In the genomic region with DNA sequence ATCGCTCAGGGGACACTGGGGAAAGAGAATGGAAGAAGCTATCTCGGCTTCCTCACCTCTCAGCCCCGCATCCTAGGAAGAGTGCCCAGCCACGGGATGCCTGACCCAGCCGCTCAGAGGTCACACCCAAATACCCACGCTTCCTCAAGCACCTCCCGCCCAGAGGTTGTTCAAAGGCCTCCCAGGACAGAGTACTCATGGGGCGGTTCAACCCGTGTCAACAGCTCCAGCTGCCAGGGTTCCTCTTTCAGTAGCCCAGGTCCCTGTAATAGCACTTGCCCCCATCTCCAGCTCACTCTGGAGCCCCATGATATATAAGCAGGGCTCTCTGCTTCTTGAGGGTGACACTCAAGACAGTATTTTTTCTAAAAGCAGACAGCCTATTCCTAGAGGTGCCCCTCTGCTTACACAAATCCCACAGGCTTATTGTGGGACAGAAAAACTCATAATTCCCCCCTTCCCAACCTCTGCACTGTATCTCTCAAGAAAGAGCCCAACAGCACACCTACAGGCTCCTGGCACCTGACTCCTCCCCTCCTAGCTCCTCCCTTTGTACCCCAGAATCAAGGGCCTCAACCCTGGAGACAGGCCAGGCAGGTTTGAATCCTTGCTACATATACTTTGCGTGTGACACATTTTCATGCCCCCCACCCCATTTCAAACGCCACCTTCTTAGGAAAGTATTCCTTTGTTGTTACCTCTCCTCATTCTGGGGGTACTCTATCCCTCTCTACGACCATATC, we compare ENCODE assay signal across 8 mouse cellular contexts. TPM values are rescaled to one million over a fixed set of nuclear protein-coding genes. Genes with fewer than 3 reads are reported as not detected.
A peak's percentile ranks its signal among the peaks of the same experiment; 100 is the strongest.
DNase-seq lines count a peak whose midpoint lies in the region; ATAC-seq and TF ChIP-seq lines count a peak whose summit lies in the region.

No protein-coding gene starts in this region.

- DNase-seq in kidney, adult 2 months: peak; percentile 73
- DNase-seq in kidney, postnatal 4 days: no peak
- DNase-seq in liver, embryonic 14.5 days (ENCODE audit: low read depth in 3 of 3, low spot score in 3 of 3): no peak
- DNase-seq in frontal cortex, postnatal 10 days (ENCODE audit: low spot score in 2 of 2): no peak
- no peak for DNase-seq in layer of hippocampus, adult 2 months (ENCODE audit: low spot score in 2 of 2)
- DNase-seq in MN1 (ENCODE audit: low spot score): no peak

- no peak for ATAC-seq in hindbrain, embryonic 13.5 days (ENCODE audit: low FRiP score)
- ATAC-seq in liver, embryonic 14.5 days (ENCODE audit: insufficient read depth): no peak
- ATAC-seq in neural tube, embryonic 14.5 days (ENCODE audit: low read depth): no peak

- H3K9me3 ChIP-seq in hindbrain, embryonic 13.5 days: no peaks in the 10 kb centered on the region
- no peaks in the 10 kb centered on the region for H3K9me3 ChIP-seq in liver, embryonic 14.5 days (ENCODE audit: control insufficient read depth, low read length)
- H3K9me3 ChIP-seq in neural tube, embryonic 14.5 days (ENCODE audit: control insufficient read depth, low read length): no peaks in the 10 kb centered on the region

- no peak for TF ChIP-seq CTCF in kidney, adult 2 months (conservative IDR thresholded peaks at IDR 0.05; ENCODE audit: insufficient read depth, insufficient read length, low read depth, low read length)
- TF ChIP-seq CTCF in liver, embryonic 14.5 days (IDR thresholded peaks at IDR 0.05; ENCODE audit: low read depth): peak; percentile 16; the same call in 1 of the 2 replicates
- no peak for TF ChIP-seq CTCF in layer of hippocampus, adult 2 months (conservative IDR thresholded peaks at IDR 0.05)

- peaks cover 2% of the 10 kb centered on the region; the same call in 1 of the 2 replicates for H3K36me3 ChIP-seq in kidney, adult 2 months (ENCODE audit: control insufficient read depth, insufficient read depth, low read length)
- H3K36me3 ChIP-seq in hindbrain, embryonic 13.5 days: peaks cover 30% of the 10 kb centered on the region
- peaks cover 55% of the 10 kb centered on the region for H3K36me3 ChIP-seq in liver, embryonic 14.5 days (replicated peaks; ENCODE audit: control insufficient read depth, insufficient read depth, low read depth)
- H3K36me3 ChIP-seq in neural tube, embryonic 14.5 days (ENCODE audit: control insufficient read depth, insufficient read depth, low read length): 0 out of 2 replicates have a peak, but pooled peaks cover 3% of the 10 kb centered on the region

- H3K27ac ChIP-seq in kidney, adult 2 months (ENCODE audit: insufficient read depth, low read depth, low read length): no peak overlapping the region
- H3K27ac ChIP-seq in hindbrain, embryonic 13.5 days: no peak overlapping the region
- peak overlapping the region; percentile 98 for H3K27ac ChIP-seq in liver, embryonic 14.5 days
- no peak overlapping the region for H3K27ac ChIP-seq in neural tube, embryonic 14.5 days (ENCODE audit: low read depth, low read length)
- no peak overlapping the region for H3K27ac ChIP-seq in layer of hippocampus, adult 2 months

- H3K4me3 ChIP-seq in kidney, adult 2 months (ENCODE audit: insufficient read depth, low read depth, low read length): no peak overlapping the region
- H3K4me3 ChIP-seq in hindbrain, embryonic 13.5 days: peak overlapping the region; percentile 73
- peak overlapping the region; percentile 87 to 99 for H3K4me3 ChIP-seq in liver, embryonic 14.5 days (ENCODE audit: insufficient read depth in 1 of 2, low read depth in 2 of 2, low read length in 2 of 2)
- H3K4me3 ChIP-seq in neural tube, embryonic 14.5 days (ENCODE audit: low read depth, low read length): peak overlapping the region; percentile 68; the same call in 1 of the 2 replicates
- H3K4me3 ChIP-seq in layer of hippocampus, adult 2 months: no peak overlapping the region

- WGBS in kidney, adult 2 months: 56% methylated on average over 12 of the region's 12 CpGs
- 75% methylated on average over 12 of the region's 12 CpGs for WGBS in hindbrain, embryonic 13.5 days
- 58% methylated on average over 12 of the region's 12 CpGs for WGBS in liver, embryonic 14.5 days (ENCODE audit: insufficient replicate concordance)
- 69% methylated on average over 12 of the region's 12 CpGs for WGBS in neural tube, embryonic 14.5 days

- TF ChIP-seq EP300 in liver, embryonic 14.5 days (IDR thresholded peaks at IDR 0.05; ENCODE audit: low read depth): no peak

- TF ChIP-seq POLR2A in kidney, adult 2 months (IDR thresholded peaks at IDR 0.05; ENCODE audit: low read depth, low read length): no peak

- H3K27me3 ChIP-seq in kidney, adult 2 months (replicated peaks; ENCODE audit: control insufficient read depth, insufficient read depth, low read length): no peaks in the 10 kb centered on the region
- H3K27me3 ChIP-seq in hindbrain, embryonic 13.5 days: no peaks in the 10 kb centered on the region
- H3K27me3 ChIP-seq in liver, embryonic 14.5 days (ENCODE audit: control insufficient read depth, insufficient read depth, low read length): no peaks in the 10 kb centered on the region
- H3K27me3 ChIP-seq in neural tube, embryonic 14.5 days (ENCODE audit: control insufficient read depth, insufficient read depth, low read length): no peaks in the 10 kb centered on the region

- peaks cover 13% of the 10 kb centered on the region for H3K4me1 ChIP-seq in kidney, adult 2 months (ENCODE audit: control insufficient read depth, insufficient read depth, low read length)
- H3K4me1 ChIP-seq in hindbrain, embryonic 13.5 days (replicated peaks): peaks cover 43% of the 10 kb centered on the region
- peaks cover 30 to 32% of the 10 kb centered on the region in 2 experiments for H3K4me1 ChIP-seq in liver, embryonic 14.5 days (replicated peaks; ENCODE audit: control insufficient read depth in 2 of 2, insufficient read depth in 2 of 2, low read length in 1 of 2)
- peaks cover 21% of the 10 kb centered on the region for H3K4me1 ChIP-seq in neural tube, embryonic 14.5 days (ENCODE audit: control insufficient read depth, insufficient read depth, low read length)

- H3K9ac ChIP-seq in hindbrain, embryonic 13.5 days: peak overlapping the region; percentile 79
- peak overlapping the region; percentile 99 for H3K9ac ChIP-seq in liver, embryonic 14.5 days (replicated peaks)
- H3K9ac ChIP-seq in neural tube, embryonic 14.5 days (replicated peaks; ENCODE audit: low read depth, low read length): no peak overlapping the region; the same call in 1 of the 2 replicates

- peak overlapping the region; percentile 97 for H3K4me2 ChIP-seq in hindbrain, embryonic 13.5 days
- H3K4me2 ChIP-seq in liver, embryonic 14.5 days (ENCODE audit: low read depth): peak overlapping the region; percentile 86
- H3K4me2 ChIP-seq in neural tube, embryonic 14.5 days (ENCODE audit: low read depth, low read length): peak overlapping the region; percentile 70; the same call in 1 of the 2 replicates

RNA-seq across cellular contexts. Expression of gene Dedd2, which starts 2.6 kb away (rescaled TPM):
- 34.8 and 43.7 TPM in 2 replicates for polyA plus RNA-seq in kidney, adult 2 months (2012; rRNA removed)
- polyA plus RNA-seq in hindbrain, embryonic 13.5 days (2015; fragmentation: Nextera tagmentation; extraction: Ambion mirVana): 14.0 and 15.4 TPM in 2 replicates
- polyA plus RNA-seq in liver, embryonic 14.5 days (2012; rRNA removed): 26.9 and 27.9 TPM in 2 replicates
- polyA plus RNA-seq in liver, embryonic 14.5 days (2014; fragmentation: Nextera tagmentation; extraction: Ambion mirVana): 20.8 and 22.7 TPM in 2 replicates
- 14.9 and 15.3 TPM in 2 replicates for polyA plus RNA-seq in neural tube, embryonic 14.5 days (2014; fragmentation: Nextera tagmentation; extraction: Ambion mirVana)
- 10 to 100 TPM; 23.7 to 24.1 TPM for total RNA-seq in layer of hippocampus, adult 2 months (2021)

RNA-seq across cellular contexts. Expression of gene Zfp526, which starts 3.4 kb away (rescaled TPM):
- polyA plus RNA-seq in kidney, adult 2 months (2012; rRNA removed): 8.9 and 10.8 TPM in 2 replicates
- polyA plus RNA-seq in hindbrain, embryonic 13.5 days (2015; fragmentation: Nextera tagmentation; extraction: Ambion mirVana): 1.6 and 1.9 TPM in 2 replicates
- polyA plus RNA-seq in liver, embryonic 14.5 days (2012; rRNA removed): 4.6 and 4.9 TPM in 2 replicates
- 2.1 TPM in 2 replicates for polyA plus RNA-seq in liver, embryonic 14.5 days (2014; fragmentation: Nextera tagmentation; extraction: Ambion mirVana)
- polyA plus RNA-seq in neural tube, embryonic 14.5 days (2014; fragmentation: Nextera tagmentation; extraction: Ambion mirVana): 1.7 and 2.8 TPM in 2 replicates
- 10 to 100 TPM; 10.5 to 12.7 TPM for total RNA-seq in layer of hippocampus, adult 2 months (2021)

RNA-seq across cellular contexts. Expression of gene Gsk3a, which starts 19.8 kb away (rescaled TPM):
- 127 and 128 TPM in 2 replicates for polyA plus RNA-seq in kidney, adult 2 months (2012; rRNA removed)
- 13.9 and 14.6 TPM in 2 replicates for polyA plus RNA-seq in hindbrain, embryonic 13.5 days (2015; fragmentation: Nextera tagmentation; extraction: Ambion mirVana)
- polyA plus RNA-seq in liver, embryonic 14.5 days (2012; rRNA removed): 48.6 and 55.6 TPM in 2 replicates
- polyA plus RNA-seq in liver, embryonic 14.5 days (2014; fragmentation: Nextera tagmentation; extraction: Ambion mirVana): 8.4 and 8.9 TPM in 2 replicates
- 21.5 and 25.1 TPM in 2 replicates for polyA plus RNA-seq in neural tube, embryonic 14.5 days (2014; fragmentation: Nextera tagmentation; extraction: Ambion mirVana)
- total RNA-seq in layer of hippocampus, adult 2 months (2021): 100 to 1,000 TPM; 206 to 220 TPM

RNA-seq across cellular contexts. Expression of gene Erf, which starts 32.7 kb away (rescaled TPM):
- 37.0 and 46.2 TPM in 2 replicates for polyA plus RNA-seq in kidney, adult 2 months (2012; rRNA removed)
- polyA plus RNA-seq in hindbrain, embryonic 13.5 days (2015; fragmentation: Nextera tagmentation; extraction: Ambion mirVana): 4.0 and 4.2 TPM in 2 replicates
- 8.5 and 9.8 TPM in 2 replicates for polyA plus RNA-seq in liver, embryonic 14.5 days (2012; rRNA removed)
- 5.1 and 5.3 TPM in 2 replicates for polyA plus RNA-seq in liver, embryonic 14.5 days (2014; fragmentation: Nextera tagmentation; extraction: Ambion mirVana)
- 4.5 and 4.8 TPM in 2 replicates for polyA plus RNA-seq in neural tube, embryonic 14.5 days (2014; fragmentation: Nextera tagmentation; extraction: Ambion mirVana)
- total RNA-seq in layer of hippocampus, adult 2 months (2021): 10 to 100 TPM; 40.3 to 45.1 TPM

RNA-seq across cellular contexts. Expression of gene Pou2f2, which starts 38.3 kb away (rescaled TPM):
- polyA plus RNA-seq in kidney, adult 2 months (2012; rRNA removed): 1.1 and 2.6 TPM in 2 replicates
- 33.2 and 39.7 TPM in 2 replicates for polyA plus RNA-seq in hindbrain, embryonic 13.5 days (2015; fragmentation: Nextera tagmentation; extraction: Ambion mirVana)
- polyA plus RNA-seq in liver, embryonic 14.5 days (2012; rRNA removed): 0.73 and 0.74 TPM in 2 replicates
- polyA plus RNA-seq in liver, embryonic 14.5 days (2014; fragmentation: Nextera tagmentation; extraction: Ambion mirVana): 0.94 and 1.5 TPM in 2 replicates
- polyA plus RNA-seq in neural tube, embryonic 14.5 days (2014; fragmentation: Nextera tagmentation; extraction: Ambion mirVana): 27.5 and 33.6 TPM in 2 replicates
- 1 to 10 TPM; 8.2 to 8.5 TPM for total RNA-seq in layer of hippocampus, adult 2 months (2021)

Comparison
In these comparisons a context has a peak if more than half of its experiments do, and no peak if none do; other contexts are left out.
1. H3K4me3 ChIP-seq: peak in hindbrain, embryonic 13.5 days (single experiment), liver, embryonic 14.5 days (2 of 2) and neural tube, embryonic 14.5 days (single experiment); none in kidney, adult 2 months (single experiment) and layer of hippocampus, adult 2 months (single experiment).
2. Peak in every context shown above with its lines, with median percentiles within 50 percentile points of each other: H3K4me2 ChIP-seq.